Mouse (Mus musculus) limb, embryonic 10.5 days (tissue): ENCODE measurements around the gene Chd4. TPM values are rescaled to one million over a fixed set of nuclear protein-coding genes. Genes with fewer than 3 reads are reported as not detected.
"Not testable (repeated sequence)": the region's sequence is repeated elsewhere in the genome, so short reads cannot be mapped to it uniquely, and the experiment has no call there.

ENCODE experiments used
- DNase-seq: peaks from one replicate; pipeline ENCODE4 v3.0.0-alpha.2; 2017; ENCODE audit warnings: low spot score
- H3K27ac ChIP-seq: fragments of 300-500 bp; sonication (generic); 2 replicates; pipeline ENCODE4 v1.5.1; 2016; ENCODE audit warnings: mild to moderate bottlenecking
- H3K27me3 ChIP-seq: fragments of 300-500 bp; sonication (generic); 2 replicates; pipeline ENCODE4 v1.6.1; 2016; ENCODE audit warnings: low read depth, mild to moderate bottlenecking; ENCODE audit not compliant: poor library complexity, severe bottlenecking
- H3K36me3 ChIP-seq: fragments of 300-500 bp; sonication (generic); 2 replicates; pipeline ENCODE4 v1.6.1; 2016; ENCODE audit warnings: mild to moderate bottlenecking, moderate library complexity
- H3K4me1 ChIP-seq: fragments of 300-500 bp; sonication (generic); 2 replicates; pipeline ENCODE4 v1.6.1; 2016
- H3K4me3 ChIP-seq: fragments of 300-500 bp; sonication (generic); 2 replicates; pipeline ENCODE4 v1.5.1; 2016; ENCODE audit warnings: mild to moderate bottlenecking, moderate library complexity
- H3K9me3 ChIP-seq: fragments of 300-500 bp; sonication (generic); replicated peaks from 2 replicates; pipeline ENCODE4 v1.6.1; 2016; ENCODE audit warnings: mild to moderate bottlenecking
- WGBS: fragments of 180-500 bp; shearing (Covaris S2); methylation state at CpG from one replicate; pipeline ENCODE4 v1.1.7; 2016; 5-methylcytosine and 5-hydroxymethylcytosine counted together
- polyA plus RNA-seq: library from polyadenylated mRNA; unstranded; fragments of >200 nt; fragmentation: Nextera tagmentation; extraction: Ambion mirVana; gene quantifications from 2 replicates; pipeline ENCODE4 v1.2.1, GENCODE M21; 2016

The Chd4 gene
- polyA plus RNA-seq = 104 and 109 TPM in 2 replicates

DNA sequence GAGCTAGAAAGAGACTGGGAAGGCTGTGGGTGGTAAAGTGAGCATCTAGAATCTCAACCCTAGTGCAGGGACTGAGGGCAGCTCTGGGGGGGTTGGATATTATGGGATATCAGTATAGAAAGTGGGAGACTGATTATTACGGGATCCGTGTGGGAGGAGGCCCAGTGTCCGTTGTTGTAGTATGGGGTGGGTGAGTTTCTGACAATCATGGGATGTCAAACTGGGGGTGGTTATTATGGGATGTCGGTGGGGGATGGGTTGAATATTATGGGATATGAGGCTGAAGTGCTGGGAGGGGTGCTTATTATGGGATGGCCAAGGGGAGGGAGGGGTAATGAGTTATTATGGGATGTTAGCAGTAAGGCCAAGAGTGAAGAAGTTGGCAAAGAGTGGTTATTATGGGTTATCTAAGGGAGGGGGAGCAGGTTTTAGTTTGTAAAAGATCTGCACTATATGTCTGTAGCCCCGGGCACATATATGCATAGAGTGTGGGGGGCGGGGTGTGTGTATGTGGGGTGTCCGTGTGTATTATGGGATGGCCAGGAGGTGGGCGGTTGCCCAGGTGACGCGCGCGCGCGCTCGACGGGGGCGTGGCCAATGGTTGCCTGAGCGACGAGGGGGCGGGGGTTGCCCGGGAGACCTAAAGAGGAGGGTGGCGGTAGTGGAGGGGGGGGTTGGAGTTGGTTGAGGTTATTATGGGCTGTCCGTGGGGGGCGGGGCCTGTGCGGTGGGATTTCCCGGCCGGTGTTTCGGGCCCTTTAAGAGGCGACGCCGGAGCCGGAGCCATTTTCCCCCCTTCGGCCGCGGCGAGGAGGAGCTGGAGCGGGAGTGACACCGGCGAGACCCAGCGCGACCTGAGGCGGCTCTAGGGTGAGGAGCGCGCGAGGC, at the start of gene Chd4:
Gene Chd4, plus strand, starts transcription at position 591 of the 888 bp plus-strand sequence.
- Histone ChIP-seq H3K27ac (peak within 1 kb of the TSS; percentile 97), H3K4me3 (peak within 1 kb of the TSS; percentile 100), H3K36me3 (peaks cover 36% of the 10 kb centered on the region), H3K27me3 (no peaks in the 10 kb centered on the region), H3K9me3 (no peaks in the 10 kb centered on the region), H3K4me1 (peaks cover 54% of the 10 kb centered on the region)
- 3% methylated on average over 41 of the region's 45 CpGs for WGBS
- DNase-seq = peak; percentile 97

DNA sequence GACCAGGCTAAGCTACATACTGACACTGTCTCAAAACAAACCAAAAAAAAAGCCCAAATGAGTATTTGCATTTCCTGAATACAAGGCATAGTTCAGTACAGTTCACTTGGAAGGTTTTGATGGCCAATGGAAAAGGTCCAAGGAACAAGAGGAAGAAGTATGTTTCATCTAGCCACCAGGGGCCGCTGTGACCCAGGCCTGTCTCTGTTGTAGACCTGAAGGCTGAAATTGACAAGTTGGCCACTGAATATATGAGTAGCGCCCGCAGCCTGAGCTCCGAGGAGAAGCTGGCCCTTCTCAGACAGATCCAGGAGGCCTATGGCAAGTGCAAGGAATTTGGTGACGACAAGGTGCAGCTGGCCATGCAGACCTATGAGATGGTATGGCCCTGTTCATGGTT, 49.1 kb upstream of the Chd4 start:
- DNase-seq = peak; percentile 86
- Histone ChIP-seq H3K9me3 (no peaks in the 10 kb centered on the region), H3K27me3 (no peaks in the 10 kb centered on the region), H3K27ac (no peak overlapping the region), H3K36me3 (peaks cover 91% of the 10 kb centered on the region), H3K4me3 (no peak overlapping the region), H3K4me1 (peaks cover 8% of the 10 kb centered on the region; the same call in 1 of the 2 replicates)
- 54% methylated on average over 5 of the region's 5 CpGs for WGBS

DNA sequence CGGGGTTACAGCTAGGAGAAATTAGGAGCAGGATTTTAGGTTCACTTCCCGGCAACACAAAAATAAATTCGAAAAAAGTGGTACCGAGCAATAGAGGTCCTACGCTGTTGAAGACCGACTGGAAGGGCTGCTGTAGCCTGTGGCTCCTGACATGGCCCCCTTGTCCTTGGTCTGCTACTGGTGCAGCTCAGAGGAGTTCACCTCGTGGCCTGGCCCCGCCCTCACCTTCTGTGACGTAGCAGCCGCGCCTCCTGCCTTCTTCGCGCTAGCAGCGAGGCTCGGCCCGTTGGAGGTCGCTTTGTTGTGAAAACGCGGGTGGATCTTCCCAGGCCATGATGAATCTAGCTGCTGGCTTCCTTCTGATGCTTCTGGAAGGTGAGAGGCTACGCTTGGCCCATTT, 46.1 kb upstream of the Chd4 start, which contains the start of gene Acrbp:
Gene Acrbp, plus strand, starts transcription at position 12 of the 400 bp plus-strand sequence.
- Histone ChIP-seq H3K27ac (peak within 1 kb of the TSS; percentile 66; the same call in 1 of the 2 replicates), H3K4me3 (peak within 1 kb of the TSS; percentile 13; the same call in 1 of the 2 replicates), H3K36me3 (peaks cover 96% of the 10 kb centered on the region), H3K27me3 (no peaks in the 10 kb centered on the region), H3K4me1 (peaks cover 8% of the 10 kb centered on the region; the same call in 1 of the 2 replicates), H3K9me3 (no peaks in the 10 kb centered on the region)
- DNase-seq = no peak
- 33% methylated on average over 20 of the region's 20 CpGs for WGBS

DNA sequence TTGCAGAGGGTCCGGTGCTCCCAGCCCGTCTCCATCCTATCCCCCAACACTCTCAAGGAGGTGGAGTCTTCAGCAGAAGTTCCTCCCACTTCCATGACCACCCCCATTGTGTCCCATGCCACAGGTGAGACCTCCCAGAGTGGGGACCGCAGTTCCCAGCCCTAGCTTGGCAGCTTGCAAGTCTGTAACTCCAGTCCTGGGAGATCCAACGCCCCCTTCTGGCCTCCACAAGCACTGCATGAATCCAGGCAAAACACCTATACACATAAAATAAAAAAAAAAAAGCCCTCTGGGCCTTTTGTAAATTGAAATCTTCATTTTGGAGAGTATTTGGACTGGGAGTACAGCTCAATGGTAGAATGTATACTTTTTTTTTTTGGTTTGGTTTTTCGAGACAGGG, 44.5 kb upstream of the Chd4 start:
- Histone ChIP-seq H3K27ac (no peak overlapping the region), H3K36me3 (peaks cover 87% of the 10 kb centered on the region), H3K4me1 (peaks cover 8% of the 10 kb centered on the region; the same call in 1 of the 2 replicates), H3K4me3 (no peak overlapping the region), H3K27me3 (no peaks in the 10 kb centered on the region), H3K9me3 (no peaks in the 10 kb centered on the region)
- DNase-seq = no peak
- WGBS = 62% methylated on average over 5 of the region's 5 CpGs

DNA sequence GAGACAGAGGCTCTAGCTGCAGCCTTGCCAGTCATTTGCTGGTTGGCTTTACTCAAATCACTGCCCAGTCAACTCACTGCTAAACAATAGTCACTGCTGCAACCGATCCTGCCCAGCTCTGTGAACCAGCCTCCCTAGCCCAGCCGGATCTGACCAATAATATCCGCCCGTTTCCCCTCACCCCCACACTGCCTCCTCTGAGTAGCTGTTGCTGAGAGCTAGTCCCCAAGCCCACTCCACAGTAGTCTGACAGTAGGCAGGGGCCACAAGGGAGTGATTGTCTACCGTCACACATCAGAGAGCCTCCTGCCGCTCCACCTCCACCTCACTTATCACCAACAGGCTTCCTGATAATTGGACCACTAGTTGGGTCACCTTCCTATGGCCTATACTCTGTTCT, 34.3 kb upstream of the Chd4 start:
- Histone ChIP-seq H3K36me3 (no peaks in the 10 kb centered on the region), H3K27ac (peak overlapping the region; percentile 71), H3K4me1 (peaks cover 13% of the 10 kb centered on the region), H3K9me3 (no peaks in the 10 kb centered on the region), H3K27me3 (no peaks in the 10 kb centered on the region), H3K4me3 (no peak overlapping the region)
- DNase-seq = no peak
- 49% methylated on average over 6 of the region's 6 CpGs for WGBS

DNA sequence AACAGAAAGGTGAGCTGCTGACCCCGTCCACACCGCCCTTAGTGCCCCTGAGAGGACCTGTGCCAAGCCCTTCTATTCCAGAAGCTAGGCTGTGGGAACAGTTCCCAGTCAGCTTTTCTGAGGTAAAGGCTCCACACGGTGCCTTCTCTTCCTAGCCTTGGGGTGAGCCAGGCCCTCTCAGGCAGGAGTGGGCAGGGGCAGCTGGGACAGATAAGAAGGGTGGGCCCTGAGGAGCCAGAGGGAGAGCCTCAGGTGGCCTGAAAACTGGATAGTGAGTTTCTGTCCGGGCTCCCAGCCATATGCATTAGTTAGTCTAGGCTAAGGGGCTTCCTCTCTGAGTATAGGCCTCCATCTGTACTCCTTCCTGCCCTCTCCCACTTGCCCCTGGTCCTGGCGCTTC, 33.3 kb upstream of the Chd4 start:
- H3K36me3 ChIP-seq = no peaks in the 10 kb centered on the region
- WGBS = 86% methylated on average over 5 of the region's 5 CpGs
- no peaks in the 10 kb centered on the region for H3K9me3 ChIP-seq
- 0 out of 2 replicates have a peak overlapping the region, but pooled peaks have one; percentile 9 for H3K27ac ChIP-seq
- no peaks in the 10 kb centered on the region for H3K27me3 ChIP-seq
- no peak overlapping the region for H3K4me3 ChIP-seq
- peaks cover 13% of the 10 kb centered on the region for H3K4me1 ChIP-seq
- DNase-seq = no peak

DNA sequence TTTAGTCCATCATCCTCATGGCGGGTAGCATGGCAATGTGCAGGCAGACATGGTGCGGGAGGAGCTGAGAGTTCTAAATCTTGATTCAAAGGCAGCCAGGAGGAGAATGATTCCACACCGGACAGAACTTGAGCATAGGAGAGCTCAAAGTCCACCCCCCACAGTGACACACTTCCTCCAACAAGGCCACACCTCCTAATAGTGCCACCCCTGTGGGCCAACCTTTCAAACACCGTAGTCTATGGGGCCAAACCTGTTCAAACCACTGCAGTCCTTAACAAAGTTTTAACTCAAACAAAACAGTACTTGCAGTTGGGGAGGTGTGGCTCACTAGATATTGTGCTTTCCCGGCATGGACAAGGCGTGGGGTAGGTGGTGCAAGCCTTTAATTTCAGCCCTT, 31.9 kb upstream of the Chd4 start:
- Histone ChIP-seq H3K4me1 (peaks cover 13% of the 10 kb centered on the region), H3K36me3 (no peaks in the 10 kb centered on the region), H3K27ac (no peak overlapping the region), H3K9me3 (no peaks in the 10 kb centered on the region), H3K27me3 (peaks cover 7% of the 10 kb centered on the region; the same call in 1 of the 2 replicates), H3K4me3 (no peak overlapping the region)
- no peak for DNase-seq
- 89% methylated on average over 6 of the region's 6 CpGs for WGBS

DNA sequence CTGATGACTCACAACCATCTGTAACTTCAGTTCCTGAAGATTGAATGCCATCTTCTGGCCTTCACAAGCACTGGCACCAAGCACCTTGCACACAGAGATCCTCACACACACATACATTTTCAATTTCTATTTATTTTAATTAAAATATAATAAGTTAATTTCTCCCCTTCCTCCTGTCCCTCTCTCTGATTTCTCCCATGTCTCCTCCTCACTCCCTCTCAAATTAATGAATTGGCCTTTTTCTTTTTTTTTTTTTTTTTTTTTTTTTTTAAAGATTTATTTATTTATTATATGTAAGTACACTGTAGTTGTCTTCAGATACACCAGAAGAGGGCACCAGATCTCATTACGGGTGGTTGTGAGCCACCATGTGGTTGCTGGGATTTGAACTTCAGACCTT, 30.6 kb upstream of the Chd4 start:
- H3K27ac ChIP-seq, H3K36me3 ChIP-seq, H3K9me3 ChIP-seq, H3K27me3 ChIP-seq, DNase-seq, H3K4me3 ChIP-seq: not testable (repeated sequence)
- H3K4me1 ChIP-seq = peaks cover 13% of the 10 kb centered on the region
- WGBS = no CpG with 5 or more reads among the region's 1 CpGs

DNA sequence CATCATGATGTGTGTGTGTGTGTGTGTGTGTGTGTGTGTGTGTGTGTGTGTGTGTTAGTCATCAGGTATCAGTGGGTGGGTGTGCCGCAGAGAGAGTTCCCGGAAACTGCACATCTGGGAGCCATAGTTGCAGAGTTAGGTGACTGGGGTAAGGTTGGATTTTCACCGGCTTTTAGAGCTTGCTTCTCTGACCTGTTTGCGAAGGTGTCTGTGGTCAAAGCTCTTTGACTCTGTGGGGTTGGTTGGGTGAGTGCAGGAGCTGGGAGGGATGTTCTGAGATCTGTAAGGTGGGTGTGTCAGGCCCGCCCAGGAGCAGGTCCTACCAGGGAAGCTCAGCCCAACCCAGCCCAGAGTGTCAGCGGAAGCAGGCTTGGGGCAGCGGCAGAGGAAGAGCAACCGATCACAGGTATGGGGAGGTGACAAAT, 28.2 kb upstream of the Chd4 start, which contains the start of gene Lpar5:
Gene Lpar5, plus strand, starts transcription at position 350 of the 425 bp plus-strand sequence.
- Histone ChIP-seq H3K4me3 (no peak within 1 kb of the TSS), H3K27ac (no peak within 1 kb of the TSS), H3K36me3 (no peaks in the 10 kb centered on the region), H3K27me3 (peaks cover 7% of the 10 kb centered on the region; the same call in 1 of the 2 replicates), H3K4me1 (peaks cover 14% of the 10 kb centered on the region), H3K9me3 (no peaks in the 10 kb centered on the region)
- DNase-seq = no peak
- WGBS = 48% methylated on average over 8 of the region's 8 CpGs

DNA sequence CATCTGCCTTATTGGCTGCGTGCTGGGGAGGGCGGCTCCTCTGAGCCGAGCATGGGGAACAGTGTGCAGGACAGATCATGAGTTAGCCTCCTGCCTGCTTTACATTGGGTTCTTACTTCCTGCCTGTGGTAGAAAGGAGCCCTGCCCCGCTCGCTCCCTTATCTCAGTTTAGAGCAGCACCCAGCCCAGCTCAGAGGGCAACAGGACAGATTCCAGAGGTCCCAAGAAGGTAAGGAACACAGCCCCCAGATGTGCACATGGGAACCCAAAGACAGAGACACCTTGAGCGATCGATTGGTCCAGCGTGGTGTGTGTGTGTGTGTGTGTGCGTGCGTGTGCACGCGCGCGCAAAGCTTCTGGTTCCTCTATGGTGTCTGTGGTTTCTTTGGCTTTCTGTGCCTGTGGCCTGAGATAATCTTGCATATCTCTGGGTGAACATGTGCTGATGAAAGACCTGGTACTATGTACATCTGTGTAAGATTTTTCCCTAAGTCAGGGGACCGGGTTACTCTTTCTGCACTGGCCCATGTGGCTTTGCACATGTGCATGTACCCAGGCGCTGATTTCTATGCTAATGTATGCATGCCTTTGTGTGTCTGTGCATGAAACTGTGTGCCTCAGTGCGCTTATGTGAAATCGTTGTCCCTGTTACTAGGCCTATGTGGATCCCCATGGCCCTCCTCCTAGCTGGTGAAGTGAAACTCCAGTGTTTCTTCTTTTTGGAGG, 24.4 kb upstream of the Chd4 start:
- Histone ChIP-seq H3K4me3 (no peak overlapping the region), H3K27me3 (peaks cover 7% of the 10 kb centered on the region; the same call in 1 of the 2 replicates), H3K36me3 (no peaks in the 10 kb centered on the region), H3K27ac (peak overlapping the region; percentile 56), H3K4me1 (peaks cover 14% of the 10 kb centered on the region), H3K9me3 (no peaks in the 10 kb centered on the region)
- 91% methylated on average over 18 of the region's 18 CpGs for WGBS
- no peak for DNase-seq

DNA sequence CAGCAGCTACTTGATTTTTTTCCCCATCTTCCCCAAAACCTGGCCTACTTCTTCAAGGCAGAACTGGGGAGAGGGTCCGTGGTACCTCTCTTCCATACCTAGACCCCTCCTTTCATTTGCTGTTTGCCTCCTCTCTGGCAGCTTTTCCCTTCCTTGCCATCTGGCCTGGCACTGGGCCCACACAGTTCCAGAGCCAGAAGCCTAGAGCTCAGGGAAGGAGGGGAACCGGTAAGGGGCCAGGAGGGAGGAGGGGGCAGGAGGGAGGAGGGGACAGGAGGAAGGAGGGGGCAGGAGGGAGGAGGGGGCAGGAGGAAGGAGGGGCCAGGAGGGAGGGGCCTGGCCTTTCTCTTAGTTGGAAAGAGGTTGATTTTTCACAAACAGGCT, 23.9 kb upstream of the Chd4 start:
- WGBS = 40% methylated on average over 2 of the region's 2 CpGs
- peak overlapping the region; percentile 56 for H3K27ac ChIP-seq
- H3K36me3 ChIP-seq = no peaks in the 10 kb centered on the region
- no peak for DNase-seq
- H3K4me1 ChIP-seq = peaks cover 14% of the 10 kb centered on the region
- no peaks in the 10 kb centered on the region for H3K9me3 ChIP-seq
- H3K4me3 ChIP-seq = no peak overlapping the region
- H3K27me3 ChIP-seq = peaks cover 7% of the 10 kb centered on the region; the same call in 1 of the 2 replicates

DNA sequence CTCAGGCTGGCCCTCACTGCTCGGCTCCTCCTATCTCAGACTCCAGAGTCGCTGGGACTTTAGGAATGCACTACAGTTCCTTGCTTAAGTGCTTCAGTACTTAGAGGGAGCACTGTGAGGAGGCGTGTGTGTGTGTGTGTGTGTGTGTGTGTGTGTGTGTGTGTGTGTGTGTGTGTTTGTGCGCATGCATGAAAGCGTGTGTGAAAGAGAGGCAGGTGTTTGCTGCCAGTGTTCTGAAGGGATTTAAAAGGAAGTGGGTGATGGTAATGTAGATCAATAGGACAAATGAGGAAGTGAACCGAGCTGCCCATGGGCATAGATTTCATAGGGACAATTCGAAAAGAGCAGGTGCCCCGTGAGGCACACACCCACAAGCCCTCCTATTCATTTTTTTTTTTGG, 22.0 kb upstream of the Chd4 start:
- DNase-seq = no peak
- no peaks in the 10 kb centered on the region for H3K9me3 ChIP-seq
- H3K4me1 ChIP-seq = peaks cover 14% of the 10 kb centered on the region
- no peak overlapping the region for H3K4me3 ChIP-seq
- H3K27ac ChIP-seq = no peak overlapping the region
- no peaks in the 10 kb centered on the region for H3K27me3 ChIP-seq
- 80% methylated on average over 8 of the region's 8 CpGs for WGBS
- H3K36me3 ChIP-seq = no peaks in the 10 kb centered on the region

DNA sequence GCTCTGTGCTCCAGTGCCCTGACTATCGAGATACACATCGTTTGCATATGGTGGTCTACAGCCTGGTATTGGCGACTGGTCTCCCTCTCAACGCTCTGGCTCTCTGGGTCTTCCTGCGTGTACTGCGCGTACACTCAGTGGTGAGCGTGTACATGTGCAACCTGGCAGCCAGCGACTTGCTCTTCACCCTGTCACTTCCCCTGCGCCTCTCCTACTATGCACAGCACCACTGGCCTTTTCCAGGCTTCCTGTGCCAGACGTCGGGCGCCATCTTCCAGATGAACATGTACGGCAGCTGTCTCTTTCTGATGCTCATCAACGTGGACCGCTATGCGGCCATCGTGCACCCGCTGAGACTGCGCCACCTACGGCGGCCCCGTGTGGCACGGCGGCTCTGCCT, 14.4 kb upstream of the Chd4 start:
- Histone ChIP-seq H3K27me3 (peaks cover 17% of the 10 kb centered on the region), H3K36me3 (no peaks in the 10 kb centered on the region), H3K4me3 (peak overlapping the region; percentile 59), H3K9me3 (no peaks in the 10 kb centered on the region), H3K27ac (peak overlapping the region; percentile 86), H3K4me1 (peaks cover 10% of the 10 kb centered on the region)
- 29% methylated on average over 25 of the region's 25 CpGs for WGBS
- no peak for DNase-seq
